Mouse (Mus musculus): ENCODE results near the gene Slfn8. TPM values are rescaled to one million over a fixed set of nuclear protein-coding genes. Genes with fewer than 3 reads are reported as not detected.
"Not testable (repeated sequence)": the region's sequence is repeated elsewhere in the genome, so short reads cannot be mapped to it uniquely, and the experiment has no call there.

Gene Slfn8
- total RNA-seq, 2 experiments from 2014 or later, result 0.28 TPM

- DNase-seq (ENCODE audit: extremely low spot score in 1 of 2, low spot score in 2 of 2); intact Hi-C loops (cut with DNase I): not testable (repeated sequence)
Observed at GRCm38 (mm10) chr11:83019561-83020519, 770 bp downstream of the Slfn8 start.

GRCm38 (mm10) chr11:83016093-83016492, 4.5 kb downstream of the Slfn8 start:
- DNase-seq (ENCODE audit: extremely low spot score in 1 of 2, low spot score in 2 of 2), result no peak
- intact Hi-C loops (cut with DNase I), result no loop called here

- no peak for DNase-seq (ENCODE audit: extremely low spot score in 1 of 2, low spot score in 2 of 2)
- intact Hi-C loops (cut with DNase I), result no loop called here
Observed at GRCm38 (mm10) chr11:83013356-83013755, 7.3 kb downstream of the Slfn8 start.

DNA sequence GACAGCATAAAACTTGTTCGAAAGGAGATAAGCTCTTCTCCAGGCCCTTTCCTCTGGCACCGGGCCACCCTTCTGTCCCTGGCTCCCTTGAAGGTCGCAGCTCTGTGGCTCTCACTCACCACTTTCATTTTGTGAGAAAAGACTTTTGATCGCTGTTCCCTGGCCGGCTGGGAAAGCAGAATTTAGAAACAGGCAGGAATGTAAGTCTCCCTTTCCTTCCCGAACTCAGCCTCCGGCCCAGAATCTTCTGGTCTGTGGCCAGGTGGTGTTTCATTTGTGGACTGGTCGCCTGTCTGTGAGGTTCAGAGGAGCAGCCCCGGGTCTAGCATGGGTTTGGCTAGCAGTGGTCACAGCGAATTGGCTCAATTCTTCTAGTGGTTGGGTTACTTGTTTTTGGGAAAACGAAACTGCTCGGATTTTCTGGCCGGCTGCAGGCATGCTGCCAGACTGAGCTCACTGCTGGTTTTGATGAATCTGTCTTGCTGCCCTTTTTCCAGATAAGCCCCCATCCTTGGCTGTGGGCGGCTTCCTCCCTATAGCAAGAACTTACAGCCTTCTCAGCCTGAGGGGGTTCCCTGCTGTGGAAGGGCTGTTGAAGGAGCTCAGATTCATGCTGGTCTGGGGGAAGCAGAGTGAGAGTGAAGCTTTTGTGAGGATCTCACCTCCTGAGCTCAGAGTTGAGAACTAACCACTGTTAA, 29.0 kb downstream of the Slfn8 start, which contains the start of gene Slfn9:
TSS of gene Slfn9 (minus strand) at position 362 of the 698 bp plus-strand sequence.
- intact Hi-C loops (cut with DNase I), result no loop called here
- peak; percentile 6 to 50 for DNase-seq (ENCODE audit: extremely low spot score in 1 of 2, low spot score in 2 of 2)

GRCm38 (mm10) chr11:82990612-82991385, 29.8 kb downstream of the Slfn8 start:
- peak in 1 of 2 experiments; percentile 27 for DNase-seq (ENCODE audit: extremely low spot score in 1 of 2, low spot score in 2 of 2)
- intact Hi-C loops (cut with DNase I), result not testable (repeated sequence)

DNA sequence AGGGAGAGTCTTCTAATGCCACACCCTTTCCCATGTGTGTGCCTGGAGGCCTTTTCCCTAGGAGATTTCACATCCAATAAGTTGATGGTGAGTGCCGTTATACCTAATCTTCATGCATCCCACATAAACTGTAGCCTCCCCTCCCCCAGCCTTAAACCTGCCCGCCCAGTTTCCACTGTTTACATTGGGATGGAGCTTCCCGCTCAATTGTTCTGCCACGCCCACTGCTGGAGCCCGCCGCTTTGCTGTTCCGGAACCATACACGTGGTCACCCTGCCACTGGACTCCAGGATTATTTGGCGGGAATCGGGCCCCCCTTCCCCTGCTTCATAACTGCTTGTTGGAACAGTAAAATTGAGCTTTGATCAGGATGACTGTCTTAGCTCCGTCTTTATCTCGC, 31.3 kb downstream of the Slfn8 start:
- DNase-seq (ENCODE audit: extremely low spot score in 1 of 2, low spot score in 2 of 2), result peak in 1 of 2 experiments; percentile 20
- intact Hi-C loops (cut with DNase I), result no loop called here

DNA sequence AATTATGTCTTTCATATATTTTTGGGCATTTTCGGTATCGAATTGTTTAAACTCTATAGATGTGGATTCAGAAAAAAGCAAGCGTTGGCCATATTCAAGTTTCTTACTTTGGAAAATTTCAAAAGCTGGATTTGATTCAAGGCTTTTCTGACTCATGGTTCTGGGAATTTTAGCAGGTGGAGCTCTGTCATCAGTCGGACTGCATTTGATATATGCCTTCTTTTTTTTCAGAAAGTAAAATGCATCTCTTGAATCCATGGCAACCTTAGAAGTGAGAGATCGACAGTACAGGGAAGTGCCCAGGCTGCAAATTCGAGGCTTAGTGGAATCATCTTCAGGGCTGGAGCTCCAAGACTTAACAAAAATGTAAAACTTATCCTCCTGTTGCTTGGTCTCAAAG, 33.0 kb downstream of the Slfn8 start:
- intact Hi-C loops (cut with DNase I), result no loop called here
- no peak for DNase-seq (ENCODE audit: extremely low spot score in 1 of 2, low spot score in 2 of 2)

DNA sequence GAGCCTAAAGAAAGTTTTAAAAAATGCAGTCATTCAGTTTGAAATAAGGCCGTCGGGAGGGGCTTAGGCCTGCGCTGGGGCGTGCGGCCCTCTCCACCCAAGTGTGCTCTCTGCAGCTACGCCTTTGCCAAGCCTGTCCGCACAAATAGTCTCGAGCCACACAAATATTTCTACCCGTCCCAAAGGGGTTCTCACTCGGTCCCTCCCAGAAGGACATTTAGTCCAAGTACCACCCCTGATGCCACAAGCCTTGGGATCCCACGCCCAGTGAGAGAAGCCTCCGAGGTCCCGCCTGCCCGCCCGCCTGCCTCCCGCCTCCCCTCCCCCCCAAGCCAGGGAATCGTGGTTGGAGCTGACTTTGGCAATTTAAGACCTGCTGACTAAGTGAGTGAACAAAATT, 37.4 kb downstream of the Slfn8 start:
- intact Hi-C loops (cut with DNase I), result no loop called here
- no peak for DNase-seq (ENCODE audit: extremely low spot score in 1 of 2, low spot score in 2 of 2)

GRCm38 (mm10) chr11:82982409-82982808, 38.2 kb downstream of the Slfn8 start:
- DNase-seq (ENCODE audit: extremely low spot score in 1 of 2, low spot score in 2 of 2); intact Hi-C loops (cut with DNase I): not testable (repeated sequence)

DNA sequence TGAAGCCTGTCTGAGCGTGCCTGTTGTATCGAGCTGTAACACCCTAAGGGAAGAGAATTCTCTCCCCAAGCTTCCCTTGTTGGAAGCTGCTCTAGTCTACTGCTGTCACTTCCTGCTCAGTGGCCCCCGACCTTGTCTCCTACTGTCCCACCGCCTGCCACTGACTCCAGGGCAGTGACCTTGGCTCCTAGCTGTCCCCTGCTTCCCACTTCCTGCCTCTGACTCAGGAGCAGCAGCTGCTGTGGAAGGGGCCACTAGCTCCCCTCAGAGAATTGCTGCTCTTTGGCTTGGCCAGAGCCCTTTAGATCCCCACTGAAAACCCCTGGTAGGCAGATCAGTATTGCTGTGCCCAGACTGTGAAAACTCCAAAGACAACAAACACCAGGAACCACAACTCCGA, 46.7 kb downstream of the Slfn8 start:
- intact Hi-C loops (cut with DNase I), result no loop called here

GRCm38 (mm10) chr11:82971590-82971974, 49.0 kb downstream of the Slfn8 start:
- intact Hi-C loops (cut with DNase I), result no loop called here
- no peak for DNase-seq (ENCODE audit: extremely low spot score in 1 of 2, low spot score in 2 of 2)

More for the DNA sequence above, 46.7 kb downstream of the Slfn8 start:
- DNase-seq (ENCODE audit: extremely low spot score in 1 of 2, low spot score in 2 of 2), result peak in 1 of 2 experiments; percentile 48

DNA sequence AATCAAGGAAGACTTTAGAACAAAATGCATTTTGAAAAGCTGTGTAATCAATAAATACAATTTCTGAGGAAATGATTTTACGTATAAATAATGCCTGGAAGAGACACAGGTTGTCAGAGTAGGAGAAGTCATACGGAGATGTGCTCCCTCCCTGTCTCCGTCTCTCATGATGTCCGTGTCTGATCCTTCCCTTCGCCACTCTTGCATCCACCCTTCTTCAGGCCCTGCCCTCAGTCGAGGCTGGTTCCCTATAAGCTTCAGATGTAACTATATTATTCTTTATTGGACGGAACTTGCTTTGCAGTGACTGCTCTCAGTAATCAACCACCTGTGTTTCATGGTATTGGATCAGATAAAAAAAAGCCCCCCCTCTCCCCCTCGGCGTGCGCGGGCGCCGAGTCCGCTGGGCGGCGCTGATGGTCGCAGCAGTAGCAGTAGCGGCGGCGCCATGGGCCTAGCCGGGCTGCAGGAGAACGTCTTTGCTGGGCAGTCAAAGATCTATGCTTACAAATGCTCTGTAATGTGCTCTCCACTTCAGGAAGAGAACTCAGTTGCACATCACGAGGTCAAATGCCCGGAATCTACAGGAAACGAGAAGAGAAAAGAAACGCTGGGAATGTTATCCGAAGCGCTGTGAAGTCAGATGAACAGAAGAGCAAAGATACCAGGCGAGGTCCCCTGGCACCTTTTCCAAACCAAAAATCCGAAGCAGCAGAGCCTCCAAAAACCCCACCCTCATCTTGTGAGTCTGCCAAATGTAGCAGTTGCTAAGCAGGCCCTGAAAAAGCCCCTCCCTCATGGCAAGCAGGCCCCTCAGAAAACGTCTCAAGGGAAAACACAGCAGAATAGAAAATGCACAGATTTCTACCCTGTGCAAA, 49.7 kb downstream of the Slfn8 start:
- intact Hi-C loops (cut with DNase I), result no loop called here

GRCm38 (mm10) chr11:82962215-82962614, 58.4 kb downstream of the Slfn8 start:
- intact Hi-C loops (cut with DNase I), result no loop called here
- no peak for DNase-seq (ENCODE audit: extremely low spot score in 1 of 2, low spot score in 2 of 2)

More for the DNA sequence above, 49.7 kb downstream of the Slfn8 start:
- peak in 1 of 2 experiments; percentile 69 for DNase-seq (ENCODE audit: extremely low spot score in 1 of 2, low spot score in 2 of 2)

- intact Hi-C loops (cut with DNase I), result no loop called here
Observed at GRCm38 (mm10) chr11:82961743-82962142, 58.9 kb downstream of the Slfn8 start.

DNA sequence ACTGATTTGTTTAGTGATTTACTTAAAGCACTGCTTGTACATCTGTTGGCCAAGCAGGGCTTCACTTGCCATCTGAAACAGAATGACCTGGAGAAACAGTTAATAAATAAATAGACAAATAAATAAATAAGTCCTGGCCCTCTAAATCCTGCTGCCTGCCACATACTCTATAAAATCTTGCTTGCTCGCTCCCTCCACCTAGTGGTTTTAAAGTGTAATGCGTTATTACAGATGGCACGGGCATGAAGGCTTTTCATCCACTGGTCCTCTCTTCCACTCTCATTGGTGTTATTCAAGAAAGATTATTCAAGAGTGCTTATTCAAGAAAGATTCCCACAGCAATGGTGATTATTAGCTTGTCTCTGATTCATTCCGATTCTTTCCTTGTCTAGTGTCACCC, 61.0 kb downstream of the Slfn8 start:
- intact Hi-C loops (cut with DNase I), result loop anchor here (5.0 kb wide), 1 partner anchor 42 kb away; no protein-coding TSS in a partner anchor

More at GRCm38 (mm10) chr11:82961743-82962142, 58.9 kb downstream of the Slfn8 start:
- no peak for DNase-seq (ENCODE audit: extremely low spot score in 1 of 2, low spot score in 2 of 2)

GRCm38 (mm10) chr11:82956925-82957324, 63.7 kb downstream of the Slfn8 start:
- intact Hi-C loops (cut with DNase I), result loop anchor here (5.0 kb wide), 1 partner anchor 40 kb away; no protein-coding TSS in a partner anchor

More for the DNA sequence above, 61.0 kb downstream of the Slfn8 start:
- DNase-seq (ENCODE audit: extremely low spot score in 1 of 2, low spot score in 2 of 2), result no peak

GRCm38 (mm10) chr11:82954631-82955030, 66.0 kb downstream of the Slfn8 start:
- DNase-seq (ENCODE audit: extremely low spot score in 1 of 2, low spot score in 2 of 2), result no peak
- intact Hi-C loops (cut with DNase I), result loop anchor here (5.0 kb wide), 1 partner anchor 37 kb away; no protein-coding TSS in a partner anchor

More at GRCm38 (mm10) chr11:82956925-82957324, 63.7 kb downstream of the Slfn8 start:
- no peak for DNase-seq (ENCODE audit: extremely low spot score in 1 of 2, low spot score in 2 of 2)
